In the genomic region with DNA sequence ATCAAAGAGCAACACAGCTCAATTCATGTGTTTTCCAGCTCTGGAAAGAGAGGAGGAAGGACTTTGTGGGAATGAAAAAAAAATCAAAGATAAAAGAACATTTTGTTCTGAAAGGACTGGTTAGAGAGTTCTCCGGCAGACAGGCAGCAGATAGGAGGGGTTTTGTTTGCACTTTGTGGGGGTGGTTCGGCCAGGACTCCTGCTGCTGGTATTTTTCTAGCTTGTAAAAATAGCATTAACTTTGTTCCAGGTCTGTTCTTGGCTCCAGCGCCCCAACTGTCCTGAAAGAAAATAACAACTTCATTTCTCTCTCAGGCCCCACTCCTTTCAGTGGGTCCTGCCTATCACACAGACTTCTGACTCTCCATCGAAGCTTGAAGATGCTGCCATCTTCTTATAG, we compare ENCODE assay signal across 8 mouse cellular contexts.
A peak's percentile ranks its signal among the peaks of the same experiment; 100 is the strongest.
DNase-seq lines count a peak whose midpoint lies in the region; ATAC-seq and TF ChIP-seq lines count a peak whose summit lies in the region.

No protein-coding gene starts in this region.

- no peak overlapping the region for H3K9ac ChIP-seq in neural tube, embryonic 11.5 days (ENCODE audit: low read length)
- H3K9ac ChIP-seq in neural tube, embryonic 15.5 days (replicated peaks): no peak overlapping the region
- H3K9ac ChIP-seq in intestine, postnatal 0 days (ENCODE audit: low read depth, low read length): no peak overlapping the region
- no peak overlapping the region for H3K9ac ChIP-seq in forebrain, embryonic 14.5 days (ENCODE audit: low read length)

- peaks cover 3% of the 10 kb centered on the region; the same call in 1 of the 2 replicates for H3K4me1 ChIP-seq in neural tube, embryonic 11.5 days (ENCODE audit: control insufficient read depth, insufficient read depth, low read length)
- no peaks in the 10 kb centered on the region for H3K4me1 ChIP-seq in neural tube, embryonic 15.5 days
- H3K4me1 ChIP-seq in intestine, postnatal 0 days (replicated peaks; ENCODE audit: control insufficient read depth, insufficient read depth, low read length): peaks cover 4% of the 10 kb centered on the region; the same call in 1 of the 2 replicates
- peaks cover 3% of the 10 kb centered on the region; the same call in 1 of the 2 replicates for H3K4me1 ChIP-seq in forebrain, embryonic 14.5 days (ENCODE audit: control insufficient read depth, insufficient read depth, low read length)

- no peak for ATAC-seq in cerebellum, adult (ENCODE audit: insufficient number of reproducible peaks, low FRiP score, low TSS enrichment)
- ATAC-seq in neural tube, embryonic 11.5 days (ENCODE audit: insufficient read depth, low FRiP score, low TSS enrichment): no peak
- no peak for ATAC-seq in neural tube, embryonic 15.5 days (ENCODE audit: low FRiP score)
- ATAC-seq in intestine, postnatal 0 days: 0 out of 2 replicates have a peak, but pooled peaks have one; percentile 37
- no peak for ATAC-seq in forebrain, embryonic 14.5 days
- ATAC-seq in erythroid progenitor cell, adult 5-6 weeks (replicated peaks; ENCODE audit: low FRiP score, poor library complexity, severe bottlenecking): no peak

- H3K9me3 ChIP-seq in neural tube, embryonic 11.5 days (ENCODE audit: control insufficient read depth, low read length): no peaks in the 10 kb centered on the region
- no peaks in the 10 kb centered on the region for H3K9me3 ChIP-seq in neural tube, embryonic 15.5 days (replicated peaks)
- H3K9me3 ChIP-seq in intestine, postnatal 0 days (ENCODE audit: control insufficient read depth): no peaks in the 10 kb centered on the region
- H3K9me3 ChIP-seq in forebrain, embryonic 14.5 days (replicated peaks; ENCODE audit: control insufficient read depth, low read length): no peaks in the 10 kb centered on the region

- DNase-seq in cerebellum, postnatal 10 days: peak; percentile 5 to 17
- peak; percentile 19 for DNase-seq in neural tube, embryonic 11.5 days (ENCODE audit: low spot score)
- peak; percentile 18 for DNase-seq in lung, postnatal 10 days
- no peak for DNase-seq in forebrain, embryonic 14.5 days (ENCODE audit: low spot score)

- H3K36me3 ChIP-seq in neural tube, embryonic 11.5 days (ENCODE audit: control insufficient read depth, insufficient read depth, low read length): no peaks in the 10 kb centered on the region
- no peaks in the 10 kb centered on the region for H3K36me3 ChIP-seq in neural tube, embryonic 15.5 days
- no peaks in the 10 kb centered on the region for H3K36me3 ChIP-seq in intestine, postnatal 0 days (ENCODE audit: control insufficient read depth, insufficient read depth)
- H3K36me3 ChIP-seq in forebrain, embryonic 14.5 days (ENCODE audit: control insufficient read depth, insufficient read depth, low read length): no peaks in the 10 kb centered on the region

- no peak overlapping the region for H3K4me2 ChIP-seq in neural tube, embryonic 11.5 days (ENCODE audit: low read depth)
- H3K4me2 ChIP-seq in neural tube, embryonic 15.5 days: no peak overlapping the region
- H3K4me2 ChIP-seq in intestine, postnatal 0 days (replicated peaks; ENCODE audit: low read depth): no peak overlapping the region
- no peak overlapping the region for H3K4me2 ChIP-seq in forebrain, embryonic 14.5 days (ENCODE audit: low read length)

- 48% methylated on average over 4 of the region's 4 CpGs for WGBS in neural tube, embryonic 11.5 days
- 53% methylated on average over 4 of the region's 4 CpGs for WGBS in neural tube, embryonic 15.5 days
- 37% methylated on average over 4 of the region's 4 CpGs for WGBS in intestine, postnatal 0 days
- whole genome bisulfite sequencing in forebrain, embryonic 14.5 days: 41% methylated on average over 4 of the region's 4 CpGs

- no peak overlapping the region for H3K4me3 ChIP-seq in neural tube, embryonic 11.5 days (ENCODE audit: low read depth, low read length)
- no peak overlapping the region for H3K4me3 ChIP-seq in neural tube, embryonic 15.5 days (replicated peaks)
- H3K4me3 ChIP-seq in intestine, postnatal 0 days (ENCODE audit: low read depth, low read length): no peak overlapping the region
- H3K4me3 ChIP-seq in forebrain, embryonic 14.5 days (ENCODE audit: low read depth, low read length): no peak overlapping the region

- peak; percentile 52 for TF ChIP-seq CTCF in intestine, postnatal 0 days (IDR thresholded peaks at IDR 0.05; ENCODE audit: low read depth)

- no peak overlapping the region for H3K27ac ChIP-seq in neural tube, embryonic 11.5 days (ENCODE audit: low read depth, low read length)
- H3K27ac ChIP-seq in neural tube, embryonic 15.5 days (replicated peaks): no peak overlapping the region
- no peak overlapping the region for H3K27ac ChIP-seq in intestine, postnatal 0 days (ENCODE audit: low read depth, low read length)
- H3K27ac ChIP-seq in forebrain, embryonic 14.5 days (ENCODE audit: low read depth, low read length): no peak overlapping the region

- no peaks in the 10 kb centered on the region for H3K27me3 ChIP-seq in neural tube, embryonic 11.5 days (ENCODE audit: control insufficient read depth, insufficient read depth, low read length)
- H3K27me3 ChIP-seq in neural tube, embryonic 15.5 days (replicated peaks): no peaks in the 10 kb centered on the region
- H3K27me3 ChIP-seq in intestine, postnatal 0 days (replicated peaks; ENCODE audit: control insufficient read depth, insufficient read depth, low read length): no peaks in the 10 kb centered on the region
- H3K27me3 ChIP-seq in forebrain, embryonic 14.5 days (replicated peaks; ENCODE audit: control insufficient read depth, insufficient read depth, low read length): no peaks in the 10 kb centered on the region
